Mouse (Mus musculus): Measurements from ENCODE around the gene Cysltr1. TPM values are rescaled to one million over a fixed set of nuclear protein-coding genes. Genes with fewer than 3 reads are reported as not detected.

Gene Cysltr1
- polyA plus RNA-seq, 1 experiment: 3.2 TPM

Other genes with a start within 250 kb of the Cysltr1 start
- not detected in 2 replicates for gene Fndc3c1, start 118.3 kb downstream of the Cysltr1 start, polyA plus RNA-seq (2012; ENCODE audit: insufficient read depth, insufficient read length, missing spikeins)
- not detected in 2 replicates for gene Gm5127, start 20.5 kb downstream of the Cysltr1 start, polyA plus RNA-seq (2012; ENCODE audit: insufficient read depth, insufficient read length, missing spikeins)
- gene Rtl3, start 237.0 kb upstream of the Cysltr1 start, polyA plus RNA-seq (2012; ENCODE audit: insufficient read depth, insufficient read length, missing spikeins): not detected in 2 replicates